Mouse (Mus musculus) gonadal fat pad, adult 2 months (tissue): ENCODE data around the gene Preb. TPM values are rescaled to one million over a fixed set of nuclear protein-coding genes. Genes with fewer than 3 reads are reported as not detected.

Source experiments
- polyA plus RNA-seq: library from polyadenylated mRNA; depleted of rRNA; stranded (reverse); fragments of >200 nt; gene quantifications from 2 replicates; pipeline ENCODE4 v1.2.3, GENCODE M21; 2012; rRNA removed

Preb gene
- polyA plus RNA-seq, 1 experiment: 336 TPM

Other genes starting within 250 kb of the Preb start
- 0.30 and 0.69 TPM in 2 replicates for gene Dpysl5, start 248.8 kb downstream of the Preb start, polyA plus RNA-seq
- gene Mapre3, start 145.7 kb downstream of the Preb start, polyA plus RNA-seq: 31.4 and 36.3 TPM in 2 replicates
- gene Tmem214, start 92.3 kb downstream of the Preb start, polyA plus RNA-seq: 82.4 and 97.4 TPM in 2 replicates
- gene Agbl5, start 71.7 kb downstream of the Preb start, polyA plus RNA-seq: 20.0 and 22.9 TPM in 2 replicates
- gene Ost4, start 52.6 kb downstream of the Preb start, polyA plus RNA-seq: 478 and 493 TPM in 2 replicates
- 39.9 and 45.3 TPM in 2 replicates for gene Emilin1, start 47.0 kb downstream of the Preb start, polyA plus RNA-seq
- gene Khk, start 38.9 kb downstream of the Preb start, polyA plus RNA-seq: 63.6 and 77.3 TPM in 2 replicates
- 3.1 and 3.5 TPM in 2 replicates for gene Cgref1, start 14.8 kb downstream of the Preb start, polyA plus RNA-seq
- 3.1 and 3.8 TPM in 2 replicates for gene Tcf23, start 8.3 kb upstream of the Preb start, polyA plus RNA-seq
- gene Atraid, start 88.0 kb upstream of the Preb start, polyA plus RNA-seq: 229 and 242 TPM in 2 replicates
- 32.8 and 34.2 TPM in 2 replicates for gene Slc5a6, start 88.6 kb upstream of the Preb start, polyA plus RNA-seq
- gene Cad, start 94.4 kb upstream of the Preb start, polyA plus RNA-seq: 216 and 228 TPM in 2 replicates
- gene Dnajc5g, start 145.9 kb upstream of the Preb start, polyA plus RNA-seq: 0.32 and 0.46 TPM in 2 replicates
- 5.7 and 11.3 TPM in 2 replicates for gene Slc30a3, start 147.9 kb upstream of the Preb start, polyA plus RNA-seq
- gene Trim54, start 156.4 kb upstream of the Preb start, polyA plus RNA-seq: 0.42 TPM in 1 of 2 replicates, not detected in the other
- gene Ucn, start 178.5 kb upstream of the Preb start, polyA plus RNA-seq: not detected in 2 replicates
- gene Mpv17, start 193.9 kb upstream of the Preb start, polyA plus RNA-seq: 94.2 and 136 TPM in 2 replicates
- gene Gm29609, start 219.6 kb upstream of the Preb start, polyA plus RNA-seq: 2.6 and 3.6 TPM in 2 replicates
- 45.4 TPM in 2 replicates for gene Gtf3c2, start 219.8 kb upstream of the Preb start, polyA plus RNA-seq
- gene Snx17, start 232.9 kb upstream of the Preb start, polyA plus RNA-seq: 109 and 126 TPM in 2 replicates
- gene Eif2b4, start 233.1 kb upstream of the Preb start, polyA plus RNA-seq: 51.2 and 64.9 TPM in 2 replicates
- gene Zfp513, start 241.9 kb upstream of the Preb start, polyA plus RNA-seq: 30.4 and 39.7 TPM in 2 replicates